Mouse (Mus musculus) testis, adult 10 weeks (tissue): ENCODE measurements around the gene Olfr1110. TPM values are rescaled to one million over a fixed set of nuclear protein-coding genes. Genes with fewer than 3 reads are reported as not detected.

Experiments
- polyA plus RNA-seq: library from polyadenylated mRNA; stranded (reverse); fragments of 350-450 nt; fragmentation: Illumina TruSeq; extraction: RNeasy Lipid Tissue Mini Kit (QIAGEN cat#74804); gene quantifications from one replicate; pipeline ENCODE4 v1.2.3, GENCODE M21; 2014; ENCODE audit warnings: low read depth, low replicate concordance

The Olfr1110 gene
- polyA plus RNA-seq, result not detected

DNA sequence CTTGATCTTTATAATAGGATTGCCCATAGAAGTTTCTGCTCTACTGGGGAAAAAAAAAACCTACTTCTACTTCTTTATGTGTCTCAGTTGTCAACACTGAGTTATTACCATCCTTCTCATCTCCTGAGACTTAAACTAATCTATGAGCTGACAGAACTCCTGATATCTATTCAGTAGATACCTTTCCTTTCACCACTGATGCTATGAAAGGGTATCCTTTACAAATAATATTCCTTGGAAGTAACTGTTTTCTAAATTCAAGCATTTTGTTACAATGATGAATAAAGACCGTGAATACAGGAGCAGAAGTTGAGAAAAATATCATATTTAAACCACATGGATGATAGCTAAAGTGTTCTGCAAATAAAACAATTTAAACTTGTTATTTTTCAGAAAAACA lies at the start of gene Olfr1110:
Gene Olfr1110, minus strand, starts transcription at position 101 of the 400 bp plus-strand sequence.

DNA sequence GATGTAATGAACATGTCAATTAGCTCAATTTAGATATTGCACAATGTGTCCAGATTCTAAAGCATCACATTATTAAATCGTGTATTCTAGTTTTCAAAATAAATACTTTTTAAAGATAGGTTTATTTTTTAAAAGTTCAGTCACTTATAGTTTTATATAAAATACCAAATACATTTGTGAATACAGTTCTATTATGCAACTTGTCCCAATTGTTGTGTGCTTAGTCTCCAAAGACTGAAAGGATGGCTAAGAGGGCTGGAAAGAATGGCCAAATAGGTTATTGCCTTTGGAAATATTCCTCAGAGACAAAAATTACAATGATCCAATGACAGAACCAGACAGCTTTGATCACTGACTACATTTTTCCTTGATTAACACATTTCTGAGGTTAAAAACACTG lies 47.4 kb upstream of the Olfr1110 start, which contains the start of gene Olfr1112:
Gene Olfr1112, plus strand, starts transcription at position 301 of the 400 bp plus-strand sequence.

GRCm38 (mm10) chr2:87152524-87152923 lies 12.4 kb upstream of the Olfr1110 start, which contains the start of gene Olfr1111:
Olfr1111 (minus strand) TSS chr2:87152624.

GRCm38 (mm10) chr2:87114467-87114866 lies 25.6 kb downstream of the Olfr1110 start, which contains the start of gene Olfr259:
Olfr259 (minus strand) TSS chr2:87114567.

GRCm38 (mm10) chr2:87095908-87096307 lies 44.2 kb downstream of the Olfr1110 start, which contains the start of gene Olfr1109:
Olfr1109 (minus strand) TSS chr2:87096008.

Other genes with a start within 250 kb of the Olfr1110 start
- gene Olfr1097, start 248.1 kb downstream of the Olfr1110 start, polyA plus RNA-seq, result not detected
- gene Olfr1098, start 215.8 kb downstream of the Olfr1110 start, polyA plus RNA-seq, result not detected
- gene Olfr1099, start 179.6 kb downstream of the Olfr1110 start, polyA plus RNA-seq, result not detected
- not detected for gene Olfr1100, start 160.3 kb downstream of the Olfr1110 start, polyA plus RNA-seq
- gene Olfr1101, start 149.1 kb downstream of the Olfr1110 start, polyA plus RNA-seq, result not detected
- gene Olfr1102, start 141.9 kb downstream of the Olfr1110 start, polyA plus RNA-seq, result not detected
- not detected for gene Olfr1104, start 113.2 kb downstream of the Olfr1110 start, polyA plus RNA-seq
- gene Olfr1105, start 103.8 kb downstream of the Olfr1110 start, polyA plus RNA-seq, result not detected
- gene Olfr1106, start 88.0 kb downstream of the Olfr1110 start, polyA plus RNA-seq, result not detected
- not detected for gene Olfr1107, start 64.5 kb downstream of the Olfr1110 start, polyA plus RNA-seq
- not detected for gene Olfr1109, start 44.3 kb downstream of the Olfr1110 start, polyA plus RNA-seq
- not detected for gene Olfr259, start 25.7 kb downstream of the Olfr1110 start, polyA plus RNA-seq
- gene Olfr1111, start 12.3 kb upstream of the Olfr1110 start, polyA plus RNA-seq, result not detected
- not detected for gene Olfr1112, start 47.5 kb upstream of the Olfr1110 start, polyA plus RNA-seq
- not detected for gene Olfr1113, start 68.7 kb upstream of the Olfr1110 start, polyA plus RNA-seq
- gene Olfr1115, start 107.7 kb upstream of the Olfr1110 start, polyA plus RNA-seq, result not detected
- not detected for gene Olfr1116, start 127.2 kb upstream of the Olfr1110 start, polyA plus RNA-seq
- not detected for gene Olfr1118, start 167.3 kb upstream of the Olfr1110 start, polyA plus RNA-seq
- not detected for gene Olfr1120, start 214.5 kb upstream of the Olfr1110 start, polyA plus RNA-seq
- gene Olfr1121, start 229.6 kb upstream of the Olfr1110 start, polyA plus RNA-seq, result not detected
- not detected for gene Olfr1122, start 245.5 kb upstream of the Olfr1110 start, polyA plus RNA-seq